Mouse (Mus musculus): ENCODE measurements around the gene Apmap.

- TF ChIP-seq CTCF (IDR thresholded peaks at IDR 0.05; ENCODE audit: control insufficient read depth, insufficient read depth, insufficient replicate concordance, low read depth, low read length) (no peak), POLR2A (IDR thresholded peaks at IDR 0.05; ENCODE audit: control insufficient read depth, low read depth, low read length) (no peak)
Measured at GRCm38 (mm10) chr2:150570761-150571160, 37.6 kb downstream of the Apmap start.
